Mouse (Mus musculus) Patski (cell line): Measurements from ENCODE around the gene Uck2. TPM values are rescaled to one million over a fixed set of nuclear protein-coding genes. Genes with fewer than 3 reads are reported as not detected.

Experiments
- ATAC-seq: fragments of 100-300 bp; one replicate; pipeline ENCODE4 v1.8.0; 2021
- CTCF ChIA-PET: fragments of 350-600 bp; sonication (Branson Sonifier 250); formaldehyde crosslinking; loops from one replicate; lab custom pipeline; 2022; ENCODE audit warnings: inconsistent platforms; lab: Charles Lee
- POLR2A ChIA-PET: fragments of 350-600 bp; sonication (Branson Sonifier 250); formaldehyde crosslinking; loops from one replicate; lab custom pipeline; 2022; ENCODE audit warnings: antibody characterized with exemption, inconsistent platforms; lab: Charles Lee
- DNase-seq: peaks from one replicate; pipeline ENCODE4 v3.0.0-alpha.2; 2011; ENCODE audit warnings: low read depth, low spot score
- H3K27me3 ChIP-seq: fragments of 371-371 bp; one replicate; pipeline ENCODE4 v1.5.1; 2021
- CTCF ChIP-seq: fragments of 100-300 bp; IDR thresholded peaks from one replicate; pipeline ENCODE4 v1.5.1; 2021
- in situ Hi-C: fragments of 300-500 bp; cut with MboI; formaldehyde crosslinking; loops from 3 replicates; pipeline ENCODE4 v1.11.1; 2018; ENCODE audit warnings: low pct_unique_long_range_greater_than_20kb, mixed read lengths
- polyA plus RNA-seq: library from polyadenylated mRNA; unstranded; gene quantifications from one replicate; pipeline ENCODE4 v1.2.3, GENCODE M21; 2021

The Uck2 gene
- polyA plus RNA-seq, 1 experiment from 2014 or later, result 66.4 TPM

- in situ Hi-C loops, result no loop called here
- ChIA-PET CTCF (interaction anchor here (1.1 kb wide), 1 partner anchor 10 kb away, joined by 4 read pairs; no protein-coding TSS in a partner anchor), POLR2A (no interaction called here)
- ATAC-seq (no peak), DNase-seq (no peak)
- no peaks in the 10 kb centered on the region for H3K27me3 ChIP-seq
- no peak for TF ChIP-seq CTCF
Measured at GRCm38 (mm10) chr1:167300122-167300521, 15.0 kb upstream of the Uck2 start.

- POLR2A ChIA-PET, result interaction anchor here (0.5 to 1.2 kb wide), 2 partner anchors 13 to 67 kb away, joined by 3 to 4 read pairs; no protein-coding TSS in a partner anchor
- CTCF ChIA-PET, result interaction anchor here (1.3 to 2.2 kb wide), 2 partner anchors 9 to 11 kb away, joined by 4 to 7 read pairs; no protein-coding TSS in a partner anchor
- TF ChIP-seq CTCF, result no peak
- ATAC-seq (no peak), DNase-seq (no peak)
- no peaks in the 10 kb centered on the region for H3K27me3 ChIP-seq
- in situ Hi-C loops, result no loop called here
Measured at GRCm38 (mm10) chr1:167295679-167296402, 10.7 kb upstream of the Uck2 start.

- no peaks in the 10 kb centered on the region for H3K27me3 ChIP-seq
- no peak for TF ChIP-seq CTCF
- ChIA-PET POLR2A (no interaction called here), CTCF (no interaction called here)
- in situ Hi-C loops, result no loop called here
- ATAC-seq, result no peak
- no peak for DNase-seq
Measured at GRCm38 (mm10) chr1:167292447-167292846, 7.3 kb upstream of the Uck2 start.

- ATAC-seq (no peak), DNase-seq (no peak)
- in situ Hi-C loops, result no loop called here
- no peak for TF ChIP-seq CTCF
- ChIA-PET CTCF (interaction anchor here (1.5 kb wide), 1 partner anchor 23 kb away, joined by 5 read pairs; no protein-coding TSS in a partner anchor), POLR2A (interaction anchor here (0.6 kb wide), 1 partner anchor 46 kb away, joined by 4 read pairs; no protein-coding TSS in a partner anchor)
- no peaks in the 10 kb centered on the region for H3K27me3 ChIP-seq
Measured at GRCm38 (mm10) chr1:167291610-167292009, 6.5 kb upstream of the Uck2 start.

GRCm38 (mm10) chr1:167290263-167290592 is 5.1 kb upstream of the Uck2 start:
- TF ChIP-seq CTCF, result no peak
- DNase-seq (no peak), ATAC-seq (no peak)
- ChIA-PET CTCF (interaction anchor here (1.6 kb wide), 1 partner anchor 10 kb away, joined by 4 read pairs; no protein-coding TSS in a partner anchor), POLR2A (interaction anchor here (1.4 kb wide), 1 partner anchor 17 kb away, joined by 3 read pairs; no protein-coding TSS in a partner anchor)
- no peaks in the 10 kb centered on the region for H3K27me3 ChIP-seq
- in situ Hi-C loops, result no loop called here

- ChIA-PET CTCF (interaction anchor here (1.6 kb wide), 1 partner anchor 10 kb away, joined by 4 read pairs; no protein-coding TSS in a partner anchor), POLR2A (interaction anchor here (1.4 kb wide), 1 partner anchor 17 kb away, joined by 3 read pairs; no protein-coding TSS in a partner anchor)
- in situ Hi-C loops, result no loop called here
- no peaks in the 10 kb centered on the region for H3K27me3 ChIP-seq
- TF ChIP-seq CTCF, result no peak
- ATAC-seq, result no peak
- no peak for DNase-seq
Measured at GRCm38 (mm10) chr1:167289567-167290262, 4.6 kb upstream of the Uck2 start.

- POLR2A ChIA-PET, result no interaction called here
- no peak for TF ChIP-seq CTCF
- H3K27me3 ChIP-seq, result no peaks in the 10 kb centered on the region
- CTCF ChIA-PET, result interaction anchor here (1.6 to 1.8 kb wide), 2 partner anchors 11 to 13 kb away, joined by 4 read pairs; no protein-coding TSS in a partner anchor
- ATAC-seq, result no peak
- DNase-seq, result no peak
- in situ Hi-C loops, result no loop called here
Measured at GRCm38 (mm10) chr1:167288665-167289538, 3.8 kb upstream of the Uck2 start.

- DNase-seq (no peak), ATAC-seq (no peak)
- CTCF ChIA-PET, result interaction anchor here (1.8 kb wide), 1 partner anchor 12 kb away, joined by 4 read pairs; no protein-coding TSS in a partner anchor
- H3K27me3 ChIP-seq, result no peaks in the 10 kb centered on the region
- in situ Hi-C loops, result no loop called here
- no peak for TF ChIP-seq CTCF
- POLR2A ChIA-PET, result no interaction called here
Measured at GRCm38 (mm10) chr1:167287156-167287555, 2.0 kb upstream of the Uck2 start.

GRCm38 (mm10) chr1:167285356-167285755 is 236 bp upstream of the Uck2 start:
- ChIA-PET POLR2A (interaction anchor here (1.4 kb wide), 1 partner anchor 64 kb away, joined by 7 read pairs; no protein-coding TSS in a partner anchor), CTCF (interaction anchor here (0.9 kb wide), 1 partner anchor 13 kb away, joined by 3 read pairs; no protein-coding TSS in a partner anchor)
- no peak for TF ChIP-seq CTCF
- in situ Hi-C loops, result no loop called here
- no peak for DNase-seq
- ATAC-seq, result no peak
- no peaks in the 10 kb centered on the region for H3K27me3 ChIP-seq
